Mouse (Mus musculus): Measurements from ENCODE around the gene Mast4. TPM values are rescaled to one million over a fixed set of nuclear protein-coding genes. Genes with fewer than 3 reads are reported as not detected.

Mast4 gene
- polyA plus RNA-seq, 1 experiment from 2014 or later, result 32.2 TPM

DNA sequence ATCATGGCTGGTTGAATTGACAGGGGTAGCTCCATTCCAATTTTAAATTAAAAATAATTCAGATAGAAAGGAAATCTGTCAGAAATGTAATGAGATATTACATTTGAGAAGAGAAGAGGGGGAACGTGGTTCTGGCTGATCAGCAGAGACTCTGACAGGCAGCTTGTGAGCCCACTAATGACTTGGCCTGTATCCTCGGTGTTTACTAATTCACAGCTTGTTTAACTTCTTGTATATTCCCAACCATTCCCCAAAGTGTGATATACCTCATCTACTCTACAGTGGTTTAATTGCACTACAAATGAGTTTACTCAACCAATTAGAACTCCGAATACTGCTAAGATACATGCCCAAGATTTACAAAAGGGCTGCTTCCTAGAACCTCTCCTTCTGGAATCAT, 555.0 kb downstream of the Mast4 start:
- Histone ChIP-seq H3K4me3 (replicated peaks; ENCODE audit: low read length) (no peak overlapping the region), H3K4me1 (replicated peaks; ENCODE audit: control insufficient read depth, insufficient read depth, low read length) (0 out of 2 replicates have a peak, but pooled peaks cover 4% of the 10 kb centered on the region), H3K9me3 (ENCODE audit: control insufficient read depth, low read length) (no peaks in the 10 kb centered on the region), H3K4me2 (replicated peaks) (no peak overlapping the region), H3K9ac (no peak overlapping the region), H3K36me3 (replicated peaks; ENCODE audit: control insufficient read depth, insufficient read depth) (no peaks in the 10 kb centered on the region), H3K27ac (no peak overlapping the region), H3K27me3 (ENCODE audit: control insufficient read depth, insufficient read depth, low read length) (no peaks in the 10 kb centered on the region)
- ATAC-seq (ENCODE audit: low FRiP score), result no peak; the same call in 1 of the 2 replicates
- 78% methylated on average over 3 of the region's 3 CpGs for WGBS
- DNase-seq (ENCODE audit: low spot score), result no peak

DNA sequence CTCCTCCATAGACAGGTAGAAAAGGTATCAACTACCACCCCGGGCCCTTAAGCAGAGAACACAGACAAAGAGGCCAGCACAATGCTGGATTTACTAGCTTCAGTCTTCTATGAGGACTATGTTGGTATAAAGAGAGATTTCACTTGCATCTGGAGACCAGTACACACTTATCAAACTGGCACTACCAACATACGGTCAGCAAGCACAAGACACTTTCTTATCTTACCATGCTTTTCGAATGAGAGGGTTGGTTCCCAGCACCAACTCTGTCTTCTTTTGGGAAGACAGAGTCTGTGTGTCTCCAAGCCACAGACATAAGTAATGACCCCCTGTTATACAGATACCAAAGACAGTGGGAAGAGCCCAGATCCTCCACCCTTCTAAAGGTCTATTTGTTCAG, 555.4 kb downstream of the Mast4 start:
- WGBS, result 97% methylated on average over 3 of the region's 3 CpGs
- no peak overlapping the region for H3K27ac ChIP-seq
- no peak for DNase-seq (ENCODE audit: low spot score)
- H3K4me2 ChIP-seq (replicated peaks), result no peak overlapping the region
- 0 out of 2 replicates have a peak, but pooled peaks cover 3% of the 10 kb centered on the region for H3K36me3 ChIP-seq (replicated peaks; ENCODE audit: control insufficient read depth, insufficient read depth)
- no peaks in the 10 kb centered on the region for H3K9me3 ChIP-seq (ENCODE audit: control insufficient read depth, low read length)
- no peak overlapping the region for H3K9ac ChIP-seq
- ATAC-seq (ENCODE audit: low FRiP score), result no peak
- H3K4me3 ChIP-seq (replicated peaks; ENCODE audit: low read length), result no peak overlapping the region
- 0 out of 2 replicates have a peak, but pooled peaks cover 4% of the 10 kb centered on the region for H3K4me1 ChIP-seq (replicated peaks; ENCODE audit: control insufficient read depth, insufficient read depth, low read length)
- H3K27me3 ChIP-seq (ENCODE audit: control insufficient read depth, insufficient read depth, low read length), result no peaks in the 10 kb centered on the region

GRCm38 (mm10) chr13:102775506-102775905, 558.8 kb downstream of the Mast4 start:
- H3K4me2 ChIP-seq (replicated peaks), result no peak overlapping the region
- no peak overlapping the region for H3K27ac ChIP-seq
- H3K9me3 ChIP-seq (ENCODE audit: control insufficient read depth, low read length), result no peaks in the 10 kb centered on the region
- no peak overlapping the region for H3K4me3 ChIP-seq (replicated peaks; ENCODE audit: low read length)
- H3K9ac ChIP-seq, result no peak overlapping the region
- no peak for DNase-seq (ENCODE audit: low spot score)
- WGBS, result 75% methylated on average over 6 of the region's 6 CpGs
- no peaks in the 10 kb centered on the region for H3K27me3 ChIP-seq (ENCODE audit: control insufficient read depth, insufficient read depth, low read length)
- H3K4me1 ChIP-seq (replicated peaks; ENCODE audit: control insufficient read depth, insufficient read depth, low read length), result 0 out of 2 replicates have a peak, but pooled peaks cover 6% of the 10 kb centered on the region
- no peak for ATAC-seq (ENCODE audit: low FRiP score)
- 0 out of 2 replicates have a peak, but pooled peaks cover 3% of the 10 kb centered on the region for H3K36me3 ChIP-seq (replicated peaks; ENCODE audit: control insufficient read depth, insufficient read depth)

DNA sequence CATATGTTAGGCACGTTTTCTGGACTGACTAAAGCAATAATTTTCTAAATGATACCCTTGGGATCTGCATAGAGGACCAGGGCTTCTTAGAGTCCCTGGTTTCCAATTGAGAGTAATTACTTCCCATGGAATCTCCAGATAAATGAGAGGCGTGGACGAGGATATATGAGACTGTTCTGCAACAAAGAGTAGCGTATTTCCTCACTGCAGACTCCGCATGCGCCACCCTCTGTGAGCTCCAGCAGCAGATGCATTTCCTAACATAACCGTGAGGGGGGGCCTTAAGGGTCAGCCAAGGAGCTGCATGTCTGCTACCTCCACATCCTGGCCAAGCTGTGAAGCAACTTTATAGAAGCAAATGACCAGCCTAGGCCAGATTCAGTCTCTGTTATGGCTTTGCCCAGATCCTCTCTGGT, 559.5 kb downstream of the Mast4 start:
- H3K27me3 ChIP-seq (ENCODE audit: control insufficient read depth, insufficient read depth, low read length), result no peaks in the 10 kb centered on the region
- no peak overlapping the region for H3K9ac ChIP-seq
- no peak overlapping the region for H3K4me3 ChIP-seq (replicated peaks; ENCODE audit: low read length)
- H3K27ac ChIP-seq, result no peak overlapping the region
- DNase-seq (ENCODE audit: low spot score), result no peak
- H3K36me3 ChIP-seq (replicated peaks; ENCODE audit: control insufficient read depth, insufficient read depth), result 0 out of 2 replicates have a peak, but pooled peaks cover 3% of the 10 kb centered on the region
- H3K4me1 ChIP-seq (replicated peaks; ENCODE audit: control insufficient read depth, insufficient read depth, low read length), result 0 out of 2 replicates have a peak, but pooled peaks cover 6% of the 10 kb centered on the region
- H3K4me2 ChIP-seq (replicated peaks), result no peak overlapping the region
- peak; percentile 31; the same call in 1 of the 2 replicates for ATAC-seq (ENCODE audit: low FRiP score)
- 42% methylated on average over 7 of the region's 7 CpGs for WGBS
- H3K9me3 ChIP-seq (ENCODE audit: control insufficient read depth, low read length), result no peaks in the 10 kb centered on the region

GRCm38 (mm10) chr13:102773169-102773568, 561.1 kb downstream of the Mast4 start:
- DNase-seq (ENCODE audit: low spot score) (no peak), ATAC-seq (ENCODE audit: low FRiP score) (no peak)
- H3K27ac ChIP-seq, result no peak overlapping the region
- 0 out of 2 replicates have a peak, but pooled peaks cover 3% of the 10 kb centered on the region for H3K36me3 ChIP-seq (replicated peaks; ENCODE audit: control insufficient read depth, insufficient read depth)
- 93% methylated on average over 9 of the region's 9 CpGs for WGBS
- H3K9ac ChIP-seq, result no peak overlapping the region
- no peaks in the 10 kb centered on the region for H3K9me3 ChIP-seq (ENCODE audit: control insufficient read depth, low read length)
- H3K4me2 ChIP-seq (replicated peaks), result no peak overlapping the region
- peaks cover 16% of the 10 kb centered on the region; the same call in 1 of the 2 replicates for H3K4me1 ChIP-seq (replicated peaks; ENCODE audit: control insufficient read depth, insufficient read depth, low read length)
- no peak overlapping the region for H3K4me3 ChIP-seq (replicated peaks; ENCODE audit: low read length)
- no peaks in the 10 kb centered on the region for H3K27me3 ChIP-seq (ENCODE audit: control insufficient read depth, insufficient read depth, low read length)

DNA sequence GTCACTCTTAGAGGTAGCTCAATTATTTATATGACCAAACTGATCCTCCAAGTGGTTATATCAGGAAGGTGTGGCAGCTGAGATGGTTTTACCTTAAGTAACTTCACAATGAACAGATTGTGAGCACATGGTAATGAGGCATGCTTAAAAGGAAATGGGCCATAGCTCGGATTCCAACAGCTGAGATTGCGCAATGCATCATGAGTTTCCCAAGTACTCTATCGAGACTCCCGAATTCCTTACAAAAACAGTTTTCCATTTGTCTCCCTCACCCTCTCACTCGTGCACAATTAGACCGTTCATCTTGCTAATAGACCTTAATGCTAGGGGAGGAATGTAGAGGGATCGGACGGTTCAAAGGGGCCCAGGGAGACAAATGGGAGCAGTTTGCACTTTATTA, 564.1 kb downstream of the Mast4 start:
- no peak overlapping the region for H3K27ac ChIP-seq
- 0 out of 2 replicates have a peak, but pooled peaks cover 3% of the 10 kb centered on the region for H3K36me3 ChIP-seq (replicated peaks; ENCODE audit: control insufficient read depth, insufficient read depth)
- H3K4me3 ChIP-seq (replicated peaks; ENCODE audit: low read length), result no peak overlapping the region
- no peak for DNase-seq (ENCODE audit: low spot score)
- H3K9me3 ChIP-seq (ENCODE audit: control insufficient read depth, low read length), result no peaks in the 10 kb centered on the region
- H3K27me3 ChIP-seq (ENCODE audit: control insufficient read depth, insufficient read depth, low read length), result no peaks in the 10 kb centered on the region
- H3K9ac ChIP-seq, result no peak overlapping the region
- WGBS, result 62% methylated on average over 8 of the region's 8 CpGs
- peaks cover 26% of the 10 kb centered on the region for H3K4me1 ChIP-seq (replicated peaks; ENCODE audit: control insufficient read depth, insufficient read depth, low read length)
- no peak overlapping the region for H3K4me2 ChIP-seq (replicated peaks)
- ATAC-seq (ENCODE audit: low FRiP score), result no peak

DNA sequence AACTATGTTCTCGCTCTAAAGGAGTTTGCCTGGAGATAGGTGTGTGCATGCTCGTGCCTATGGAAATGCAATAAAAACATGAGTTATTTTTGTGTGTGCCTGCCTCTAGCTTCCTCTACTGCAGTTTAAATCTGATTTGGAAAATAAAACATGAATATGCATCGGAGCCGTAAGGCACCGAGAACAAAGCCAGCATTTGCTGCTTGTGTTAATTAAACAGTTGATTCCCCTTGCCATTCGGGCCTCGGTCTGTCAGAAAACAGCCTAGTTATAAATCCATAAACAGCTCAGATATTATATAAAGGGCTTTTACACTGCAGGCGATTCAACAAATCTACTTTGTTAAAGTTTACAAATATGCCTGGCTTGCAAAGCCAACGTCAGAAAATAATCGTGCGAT, 565.8 kb downstream of the Mast4 start:
- Histone ChIP-seq H3K4me2 (replicated peaks) (no peak overlapping the region), H3K4me3 (replicated peaks; ENCODE audit: low read length) (no peak overlapping the region), H3K27me3 (ENCODE audit: control insufficient read depth, insufficient read depth, low read length) (no peaks in the 10 kb centered on the region), H3K27ac (peak overlapping the region; percentile 63), H3K36me3 (replicated peaks; ENCODE audit: control insufficient read depth, insufficient read depth) (no peaks in the 10 kb centered on the region), H3K4me1 (replicated peaks; ENCODE audit: control insufficient read depth, insufficient read depth, low read length) (peaks cover 27% of the 10 kb centered on the region), H3K9me3 (ENCODE audit: control insufficient read depth, low read length) (no peaks in the 10 kb centered on the region), H3K9ac (peak overlapping the region; percentile 25; the same call in 1 of the 2 replicates)
- ATAC-seq (ENCODE audit: low FRiP score) (no peak), DNase-seq (ENCODE audit: low spot score) (peak; percentile 45)
- WGBS, result 67% methylated on average over 11 of the region's 11 CpGs

DNA sequence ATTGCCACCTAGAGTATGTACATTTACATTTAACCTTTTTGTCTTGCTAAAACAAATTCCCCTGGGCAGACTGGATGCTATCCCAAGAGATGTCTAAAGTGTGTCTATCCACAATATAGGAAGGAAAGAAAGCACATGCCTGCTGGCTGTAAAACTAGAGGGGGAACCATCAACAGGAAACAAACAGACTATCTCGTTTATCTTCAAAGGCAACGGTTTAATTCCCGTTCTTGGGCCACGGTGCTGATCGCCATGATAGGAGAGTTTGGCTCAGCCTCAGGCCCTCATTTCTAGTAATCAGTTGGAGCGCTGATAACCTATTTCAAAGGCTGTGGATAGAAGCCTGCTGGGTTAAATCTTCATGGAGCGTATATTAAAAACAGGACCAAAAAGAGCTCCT, 567.2 kb downstream of the Mast4 start:
- Histone ChIP-seq H3K36me3 (replicated peaks; ENCODE audit: control insufficient read depth, insufficient read depth) (no peaks in the 10 kb centered on the region), H3K27ac (0 out of 2 replicates have a peak overlapping the region, but pooled peaks have one; percentile 17), H3K27me3 (ENCODE audit: control insufficient read depth, insufficient read depth, low read length) (no peaks in the 10 kb centered on the region), H3K4me2 (replicated peaks) (no peak overlapping the region), H3K9ac (no peak overlapping the region), H3K4me3 (replicated peaks; ENCODE audit: low read length) (no peak overlapping the region), H3K9me3 (ENCODE audit: control insufficient read depth, low read length) (no peaks in the 10 kb centered on the region), H3K4me1 (replicated peaks; ENCODE audit: control insufficient read depth, insufficient read depth, low read length) (peaks cover 27% of the 10 kb centered on the region)
- 68% methylated on average over 7 of the region's 7 CpGs for WGBS
- DNase-seq (ENCODE audit: low spot score) (no peak), ATAC-seq (ENCODE audit: low FRiP score) (no peak)

DNA sequence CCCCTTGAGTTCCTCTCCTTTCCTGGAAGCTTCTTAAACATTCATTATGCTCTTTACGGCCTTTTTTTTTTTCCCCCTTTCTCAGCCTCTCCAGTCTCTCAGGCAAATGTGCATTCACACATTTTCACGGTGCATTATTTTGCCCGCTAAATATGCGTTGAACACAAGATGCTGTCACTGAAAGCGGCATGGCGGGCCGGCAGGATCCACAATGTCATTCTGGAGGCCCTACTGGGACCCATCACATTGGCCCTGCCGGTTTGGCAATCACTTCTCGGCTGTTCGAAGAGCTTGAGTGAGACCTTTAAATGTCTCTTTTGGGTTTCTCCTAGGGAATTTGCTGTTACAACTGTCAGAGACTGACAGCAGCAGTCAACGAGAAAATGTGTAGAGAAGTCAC, 569.1 kb downstream of the Mast4 start:
- H3K27ac ChIP-seq, result no peak overlapping the region
- H3K4me2 ChIP-seq (replicated peaks), result no peak overlapping the region
- H3K27me3 ChIP-seq (ENCODE audit: control insufficient read depth, insufficient read depth, low read length), result no peaks in the 10 kb centered on the region
- no peaks in the 10 kb centered on the region for H3K9me3 ChIP-seq (ENCODE audit: control insufficient read depth, low read length)
- 0 out of 2 replicates have a peak, but pooled peaks cover 4% of the 10 kb centered on the region for H3K36me3 ChIP-seq (replicated peaks; ENCODE audit: control insufficient read depth, insufficient read depth)
- H3K4me1 ChIP-seq (replicated peaks; ENCODE audit: control insufficient read depth, insufficient read depth, low read length), result peaks cover 25% of the 10 kb centered on the region
- no peak overlapping the region for H3K9ac ChIP-seq
- H3K4me3 ChIP-seq (replicated peaks; ENCODE audit: low read length), result no peak overlapping the region
- no peak for DNase-seq (ENCODE audit: low spot score)
- WGBS, result 23% methylated on average over 11 of the region's 11 CpGs
- no peak; the same call in 1 of the 2 replicates for ATAC-seq (ENCODE audit: low FRiP score)

- 0 out of 2 replicates have a peak, but pooled peaks cover 8% of the 10 kb centered on the region for H3K36me3 ChIP-seq (replicated peaks; ENCODE audit: control insufficient read depth, insufficient read depth)
- H3K27me3 ChIP-seq (ENCODE audit: control insufficient read depth, insufficient read depth, low read length), result no peaks in the 10 kb centered on the region
- no peak for DNase-seq (ENCODE audit: low spot score)
- no peaks in the 10 kb centered on the region for H3K9me3 ChIP-seq (ENCODE audit: control insufficient read depth, low read length)
- H3K4me2 ChIP-seq (replicated peaks), result no peak overlapping the region
- no peak overlapping the region for H3K9ac ChIP-seq
- peaks cover 21% of the 10 kb centered on the region for H3K4me1 ChIP-seq (replicated peaks; ENCODE audit: control insufficient read depth, insufficient read depth, low read length)
- ATAC-seq (ENCODE audit: low FRiP score), result no peak
- no peak overlapping the region for H3K4me3 ChIP-seq (replicated peaks; ENCODE audit: low read length)
- no peak overlapping the region for H3K27ac ChIP-seq
- WGBS, result 34% methylated on average over 1 of the region's 1 CpGs
These were observed 570.1 kb downstream of the Mast4 start for GRCm38 (mm10) chr13:102764218-102764617.

All from hindbrain, embryonic 14.5 days (tissue).